Mouse (Mus musculus) cortical plate, adult 2 months (tissue): ENCODE results near the gene Gm49378.

Source experiments
- CTCF ChIP-seq: fragments of 200-500 bp; IDR thresholded peaks from 2 replicates; pipeline ENCODE4 v1.5.1; 2011; ENCODE audit warnings: mild to moderate bottlenecking, control low read depth, low read length; ENCODE audit not compliant: insufficient read depth; ENCODE audit errors: extremely low read depth
- POLR2A ChIP-seq: fragments of 200-500 bp; IDR thresholded peaks from 2 replicates; pipeline ENCODE4 v1.6.1; 2011; ENCODE audit warnings: mild to moderate bottlenecking, low read length, control low read depth; ENCODE audit not compliant: insufficient read depth; ENCODE audit errors: extremely low read depth

GRCm38 (mm10) chr14:55628077-55628827 is 9.4 kb downstream of the Gm49378 start:
- TF ChIP-seq CTCF = no peak
- TF ChIP-seq POLR2A = no peak
